Mouse (Mus musculus) heart, embryonic 16.5 days (tissue): ENCODE data around the gene Gm5798. TPM values are rescaled to one million over a fixed set of nuclear protein-coding genes. Genes with fewer than 3 reads are reported as not detected.
"Not testable (repeated sequence)": the region's sequence is repeated elsewhere in the genome, so short reads cannot be mapped to it uniquely, and the experiment has no call there.

Experiments
- ATAC-seq: fragments of 200-750 bp; cut with Nextera tagmentation; replicated peaks from 2 replicates; pipeline ENCODE4 v1.8.0; 2017; ENCODE audit warnings: moderate number of reproducible peaks; ENCODE audit not compliant: insufficient read depth, low FRiP score; ENCODE audit errors: extremely low read depth
- H3K27ac ChIP-seq: fragments of 300-500 bp; sonication (generic); 2 replicates; pipeline ENCODE4 v1.5.1; 2014; ENCODE audit warnings: mild to moderate bottlenecking, low read length, control low read depth, moderate library complexity
- H3K27me3 ChIP-seq: fragments of 300-500 bp; sonication (generic); 2 replicates; pipeline ENCODE4 v1.6.1; 2014; ENCODE audit warnings: low read length, mixed read lengths; ENCODE audit not compliant: control insufficient read depth, insufficient read depth
- H3K36me3 ChIP-seq: fragments of 300-500 bp; sonication (generic); 2 replicates; pipeline ENCODE4 v1.6.1; 2014; ENCODE audit not compliant: control insufficient read depth, insufficient read depth
- H3K4me1 ChIP-seq: fragments of 300-500 bp; sonication (generic); 2 replicates; pipeline ENCODE4 v1.6.1; 2014; ENCODE audit warnings: low read length, mixed read lengths; ENCODE audit not compliant: control insufficient read depth, insufficient read depth
- H3K4me2 ChIP-seq: fragments of 300-500 bp; sonication (generic); 2 replicates; pipeline ENCODE4 v1.6.1; 2014; ENCODE audit warnings: low read depth, mild to moderate bottlenecking, control low read depth, low read length
- H3K4me3 ChIP-seq: fragments of 300-500 bp; sonication (generic); 2 replicates; pipeline ENCODE4 v1.5.1; 2014; ENCODE audit warnings: mild to moderate bottlenecking, control low read depth, low read length
- H3K9ac ChIP-seq: fragments of 300-500 bp; sonication (generic); 2 replicates; pipeline ENCODE4 v1.6.1; 2014; ENCODE audit warnings: low read length, control low read depth
- H3K9me3 ChIP-seq: fragments of 300-500 bp; sonication (generic); replicated peaks from 2 replicates; pipeline ENCODE4 v1.6.1; 2016; ENCODE audit warnings: low read length; ENCODE audit not compliant: control insufficient read depth
- WGBS: fragments of 180-500 bp; shearing (Covaris S2); extraction: QIAGEN DNeasy Blood & Tissue Kit; methylation state at CpG from one replicate; pipeline ENCODE4 v1.1.7; 2014; 5-methylcytosine and 5-hydroxymethylcytosine counted together
- polyA plus RNA-seq: library from polyadenylated mRNA; unstranded; fragments of >200 nt; fragmentation: Nextera tagmentation; extraction: Ambion mirVana; gene quantifications from 2 replicates; pipeline ENCODE4 v1.2.1, GENCODE M21; 2015

The Gm5798 gene
- not detected in 2 replicates for polyA plus RNA-seq

GRCm38 (mm10) chr14:41348309-41348708, at the start of gene Gm5798:
TSS of gene Gm5798 (plus strand) at chr14:41348609.
- H3K4me3 ChIP-seq, H3K27ac ChIP-seq, H3K27me3 ChIP-seq, H3K36me3 ChIP-seq, H3K9ac ChIP-seq, ATAC-seq, H3K9me3 ChIP-seq, H3K4me1 ChIP-seq, H3K4me2 ChIP-seq: not testable (repeated sequence)
- 43% methylated on average over 2 of the region's 2 CpGs for WGBS

GRCm38 (mm10) chr14:41386279-41386678, 37.9 kb downstream of the Gm5798 start, which contains the start of gene Gm7945:
TSS of gene Gm7945 (minus strand) at chr14:41386379.
- no CpG with 5 or more reads among the region's 3 CpGs for WGBS
- not testable (repeated sequence) for H3K27me3 ChIP-seq, ATAC-seq, H3K36me3 ChIP-seq, H3K27ac ChIP-seq, H3K9ac ChIP-seq, H3K4me3 ChIP-seq, H3K4me1 ChIP-seq, H3K4me2 ChIP-seq, H3K9me3 ChIP-seq

Other genes starting within 250 kb of the Gm5798 start
- gene Mat1a, start 243.6 kb upstream of the Gm5798 start, polyA plus RNA-seq: 0.41 and 1.2 TPM in 2 replicates
- 1.5 and 22.7 TPM in 2 replicates for gene Sftpa1, start 216.8 kb upstream of the Gm5798 start, polyA plus RNA-seq
- not detected in 2 replicates for gene Mbl1, start 197.2 kb upstream of the Gm5798 start, polyA plus RNA-seq
- gene Sftpd, start 163.5 kb upstream of the Gm5798 start, polyA plus RNA-seq: 0.11 and 0.26 TPM in 2 replicates
- gene Gm2832, start 69.8 kb upstream of the Gm5798 start, polyA plus RNA-seq: not detected in 2 replicates
- not detected in 2 replicates for gene Gm7945, start 37.8 kb downstream of the Gm5798 start, polyA plus RNA-seq
- not detected in 2 replicates for gene Gm6482, start 59.7 kb downstream of the Gm5798 start, polyA plus RNA-seq
- not detected in 2 replicates for gene Gm7954, start 104.9 kb downstream of the Gm5798 start, polyA plus RNA-seq
- not detected in 2 replicates for gene Gm3486, start 140.9 kb downstream of the Gm5798 start, polyA plus RNA-seq
- gene Gm7970, start 207.0 kb downstream of the Gm5798 start, polyA plus RNA-seq: not detected in 2 replicates
- not detected in 2 replicates for gene 1700049E17Rik2, start 224.6 kb downstream of the Gm5798 start, polyA plus RNA-seq